Mouse (Mus musculus) intestine, postnatal 0 days (tissue): ENCODE measurements around the gene Gm20458. TPM values are rescaled to one million over a fixed set of nuclear protein-coding genes. Genes with fewer than 3 reads are reported as not detected.

Experiments
- ATAC-seq: fragments of 200-750 bp; cut with Nextera tagmentation; 2 replicates; pipeline ENCODE4 v1.8.0; 2017; ENCODE audit warnings: mild to moderate bottlenecking, moderate TSS enrichment, moderate library complexity
- H3K27ac ChIP-seq: fragments of 300-500 bp; sonication (generic); 2 replicates; pipeline ENCODE4 v1.5.1; 2014; ENCODE audit warnings: mild to moderate bottlenecking, low read depth, low read length, moderate library complexity
- H3K27me3 ChIP-seq: fragments of 300-500 bp; sonication (generic); replicated peaks from 2 replicates; pipeline ENCODE4 v1.6.1; 2014; ENCODE audit warnings: low read length, mixed read lengths; ENCODE audit not compliant: control insufficient read depth, insufficient read depth
- H3K36me3 ChIP-seq: fragments of 300-500 bp; sonication (generic); 2 replicates; pipeline ENCODE4 v1.6.1; 2014; ENCODE audit warnings: mild to moderate bottlenecking, moderate library complexity; ENCODE audit not compliant: control insufficient read depth, insufficient read depth
- H3K4me1 ChIP-seq: fragments of 300-500 bp; sonication (generic); replicated peaks from 2 replicates; pipeline ENCODE4 v1.6.1; 2014; ENCODE audit warnings: antibody characterized with exemption, low read length, mixed read lengths; ENCODE audit not compliant: control insufficient read depth, insufficient read depth
- H3K4me2 ChIP-seq: fragments of 300-500 bp; sonication (generic); replicated peaks from 2 replicates; pipeline ENCODE4 v1.6.1; 2014; ENCODE audit warnings: low read depth, mild to moderate bottlenecking, moderate library complexity
- H3K4me3 ChIP-seq: fragments of 300-500 bp; sonication (generic); 2 replicates; pipeline ENCODE4 v1.5.1; 2014; ENCODE audit warnings: low read depth, low read length
- H3K9ac ChIP-seq: fragments of 300-500 bp; sonication (generic); 2 replicates; pipeline ENCODE4 v1.6.1; 2014; ENCODE audit warnings: mild to moderate bottlenecking, low read depth, low read length
- H3K9me3 ChIP-seq: fragments of 300-500 bp; sonication (generic); 2 replicates; pipeline ENCODE4 v1.6.1; 2016; ENCODE audit warnings: mixed run types; ENCODE audit not compliant: control insufficient read depth
- CTCF ChIP-seq: sonication (generic); IDR thresholded peaks from 2 replicates; pipeline ENCODE4 v1.5.1; 2016; ENCODE audit warnings: low read depth, mild to moderate bottlenecking, control low read depth, antibody characterized with exemption, moderate library complexity
- WGBS: fragments of 180-500 bp; shearing (Covaris S2); extraction: QIAGEN DNeasy Blood & Tissue Kit; methylation state at CpG from one replicate; pipeline ENCODE4 v1.1.7; 2014; 5-methylcytosine and 5-hydroxymethylcytosine counted together
- polyA plus RNA-seq: library from polyadenylated mRNA; unstranded; fragments of >200 nt; fragmentation: Nextera tagmentation; extraction: Ambion mirVana; gene quantifications from 2 replicates; pipeline ENCODE4 v1.2.1, GENCODE M21; 2015

Gene Gm20458
- polyA plus RNA-seq, 1 experiment from 2014 or later = 21.4 TPM

DNA sequence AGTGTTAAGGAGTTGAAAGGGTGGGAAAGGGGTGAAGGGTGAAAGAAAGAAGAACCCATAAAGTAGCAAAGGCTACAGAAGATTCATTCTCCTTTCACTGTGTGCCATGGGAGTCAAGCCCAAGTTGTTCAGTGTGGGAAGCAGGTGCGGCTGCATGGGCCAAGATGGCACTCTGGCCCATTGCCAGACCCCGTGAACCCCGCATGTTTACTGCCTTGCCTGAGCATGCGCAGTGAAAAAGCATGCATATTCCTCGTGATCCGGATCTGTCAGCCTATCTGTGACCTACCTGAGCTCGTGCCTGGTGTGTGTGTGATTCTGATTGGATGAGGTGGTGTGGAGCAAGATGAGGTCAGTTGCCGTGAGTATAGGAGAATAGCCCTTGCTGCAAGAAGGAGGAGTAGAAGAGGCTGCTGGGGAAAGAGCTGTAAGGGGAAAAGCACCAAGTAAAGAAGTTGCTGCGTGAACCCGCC lies 62.6 kb downstream of the Gm20458 start:
- Histone ChIP-seq H3K4me3 (peak overlapping the region; percentile 21), H3K9me3 (no peaks in the 10 kb centered on the region), H3K27me3 (no peaks in the 10 kb centered on the region), H3K36me3 (no peaks in the 10 kb centered on the region; the same call in 1 of the 2 replicates), H3K4me2 (0 out of 2 replicates have a peak overlapping the region, but pooled peaks have one; percentile 4), H3K27ac (no peak overlapping the region), H3K4me1 (no peaks in the 10 kb centered on the region), H3K9ac (no peak overlapping the region)
- peak; percentile 53 for ATAC-seq
- 68% methylated on average over 10 of the region's 10 CpGs for WGBS
- no peak for TF ChIP-seq CTCF

DNA sequence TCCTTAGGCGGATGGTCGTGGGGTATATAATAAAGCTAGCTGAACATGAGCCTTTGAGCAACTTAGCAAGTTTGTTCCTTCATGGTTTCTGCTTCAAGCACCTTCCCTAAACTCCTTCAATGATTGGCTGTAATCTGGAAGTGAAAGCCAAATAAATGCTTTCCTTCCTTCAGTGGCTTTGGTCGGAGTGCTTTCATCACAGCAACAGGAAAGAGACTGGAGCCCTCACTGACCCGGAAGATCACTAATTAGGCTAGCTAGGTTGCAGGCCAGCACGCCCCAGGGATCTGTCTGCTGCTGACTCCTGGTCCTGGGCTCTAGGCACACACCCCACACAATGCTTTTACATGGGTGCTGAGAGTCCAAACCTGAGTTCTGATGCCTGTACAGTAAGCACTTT lies 67.8 kb downstream of the Gm20458 start:
- Histone ChIP-seq H3K4me2 (no peak overlapping the region), H3K9ac (no peak overlapping the region), H3K4me1 (no peaks in the 10 kb centered on the region), H3K4me3 (no peak overlapping the region), H3K27ac (no peak overlapping the region), H3K36me3 (no peaks in the 10 kb centered on the region; the same call in 1 of the 2 replicates), H3K27me3 (no peaks in the 10 kb centered on the region), H3K9me3 (no peaks in the 10 kb centered on the region)
- no peak for TF ChIP-seq CTCF
- ATAC-seq = no peak
- WGBS = 67% methylated on average over 5 of the region's 5 CpGs

DNA sequence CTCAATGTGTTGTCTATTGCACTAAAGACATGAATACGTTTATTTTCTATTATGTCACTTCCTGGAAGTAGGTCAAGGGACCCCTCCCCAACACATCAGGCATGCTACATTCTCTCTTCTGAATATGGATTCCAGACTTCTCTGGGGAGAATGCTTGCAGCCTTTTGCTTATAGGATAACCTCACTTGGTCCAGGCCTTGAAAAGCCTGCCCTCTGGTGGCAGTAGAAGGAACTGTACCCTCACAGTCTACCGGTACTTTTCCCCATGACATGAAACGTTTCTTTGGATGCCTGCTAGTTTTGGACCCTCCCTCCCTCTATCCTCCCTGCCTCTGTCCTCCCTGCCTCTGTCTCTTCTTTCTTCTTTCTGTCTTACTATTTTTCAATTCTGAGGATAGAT lies 70.4 kb downstream of the Gm20458 start:
- H3K9ac ChIP-seq = no peak overlapping the region
- 0% methylated on average over 3 of the region's 3 CpGs for WGBS
- no peaks in the 10 kb centered on the region for H3K27me3 ChIP-seq
- no peaks in the 10 kb centered on the region for H3K4me1 ChIP-seq
- peak; percentile 16 for ATAC-seq
- peak; percentile 96 for TF ChIP-seq CTCF
- no peak overlapping the region for H3K27ac ChIP-seq
- no peaks in the 10 kb centered on the region; the same call in 1 of the 2 replicates for H3K36me3 ChIP-seq
- H3K4me2 ChIP-seq = no peak overlapping the region
- no peak overlapping the region for H3K4me3 ChIP-seq
- H3K9me3 ChIP-seq = no peaks in the 10 kb centered on the region

DNA sequence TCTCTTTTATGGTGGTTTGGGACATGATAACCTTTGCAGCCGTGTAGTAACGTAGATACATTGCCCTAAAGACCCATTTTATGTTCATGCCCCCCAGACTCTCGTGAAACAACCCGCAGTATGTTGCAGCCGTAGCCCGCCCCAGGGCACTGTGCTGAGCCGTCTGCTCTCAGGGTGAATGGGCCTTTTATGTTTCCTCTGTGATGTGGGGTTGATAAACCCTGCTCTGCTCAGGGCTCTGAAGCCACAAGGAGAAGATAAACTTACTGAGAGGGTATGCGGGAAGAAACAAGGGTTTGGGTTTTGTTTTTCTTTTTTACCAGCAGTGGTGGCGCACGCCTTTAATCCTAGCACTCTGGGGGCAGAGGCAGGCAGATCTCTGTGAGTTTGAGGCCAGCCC lies 73.5 kb downstream of the Gm20458 start:
- 70% methylated on average over 10 of the region's 10 CpGs for WGBS
- no peak overlapping the region for H3K9ac ChIP-seq
- no peaks in the 10 kb centered on the region for H3K36me3 ChIP-seq
- no peaks in the 10 kb centered on the region for H3K4me1 ChIP-seq
- H3K4me2 ChIP-seq = no peak overlapping the region
- no peak for ATAC-seq
- no peak overlapping the region for H3K4me3 ChIP-seq
- no peaks in the 10 kb centered on the region for H3K9me3 ChIP-seq
- no peaks in the 10 kb centered on the region for H3K27me3 ChIP-seq
- no peak overlapping the region for H3K27ac ChIP-seq
- TF ChIP-seq CTCF = no peak

DNA sequence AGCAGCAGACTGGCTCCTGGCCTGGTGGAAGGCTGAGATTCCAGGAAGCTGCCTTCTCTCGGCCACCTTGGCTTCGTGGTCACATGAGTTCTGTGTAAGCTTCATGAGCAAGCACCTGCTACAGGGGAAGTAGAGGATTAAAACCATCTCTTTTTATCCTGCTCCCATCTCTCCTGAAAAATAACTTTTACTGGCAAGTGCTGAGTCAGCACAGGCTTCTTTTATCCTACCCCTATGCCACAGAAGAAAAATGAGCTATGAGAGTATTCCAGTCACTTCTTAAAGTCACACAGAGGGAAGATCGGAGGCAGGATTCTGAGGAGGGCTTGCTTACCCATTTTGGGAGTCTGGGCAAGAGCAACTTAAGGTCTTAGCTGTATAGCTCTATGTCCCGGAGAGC lies 76.2 kb downstream of the Gm20458 start:
- no peak for TF ChIP-seq CTCF
- Histone ChIP-seq H3K4me2 (no peak overlapping the region), H3K36me3 (no peaks in the 10 kb centered on the region), H3K9me3 (no peaks in the 10 kb centered on the region), H3K4me3 (no peak overlapping the region), H3K27me3 (no peaks in the 10 kb centered on the region), H3K9ac (no peak overlapping the region), H3K27ac (no peak overlapping the region), H3K4me1 (no peaks in the 10 kb centered on the region)
- WGBS = 78% methylated on average over 4 of the region's 4 CpGs
- ATAC-seq = no peak

Other genes starting within 250 kb of the Gm20458 start
- 1.3 and 2.6 TPM in 2 replicates for gene Wfdc15b, start 239.3 kb upstream of the Gm20458 start, polyA plus RNA-seq
- gene Svs2, start 222.5 kb upstream of the Gm20458 start, polyA plus RNA-seq = not detected in 2 replicates
- gene Svs3b, start 204.3 kb upstream of the Gm20458 start, polyA plus RNA-seq = not detected in 2 replicates
- gene Svs4, start 182.5 kb upstream of the Gm20458 start, polyA plus RNA-seq = not detected in 2 replicates
- gene Svs3a, start 171.7 kb upstream of the Gm20458 start, polyA plus RNA-seq = not detected in 2 replicates
- not detected in 2 replicates for gene Svs6, start 144.2 kb upstream of the Gm20458 start, polyA plus RNA-seq
- not detected in 2 replicates for gene Svs5, start 128.2 kb upstream of the Gm20458 start, polyA plus RNA-seq
- gene Slpi, start 71.9 kb upstream of the Gm20458 start, polyA plus RNA-seq = 82.5 and 95.0 TPM in 2 replicates
- 0.12 and 0.16 TPM in 2 replicates for gene Rbpjl, start 57.8 kb upstream of the Gm20458 start, polyA plus RNA-seq
- 1.9 and 2.4 TPM in 2 replicates for gene Matn4, start 55.8 kb upstream of the Gm20458 start, polyA plus RNA-seq
- gene Sdc4, start 17.1 kb upstream of the Gm20458 start, polyA plus RNA-seq = 92.0 and 103 TPM in 2 replicates
- 58.7 and 62.3 TPM in 2 replicates for gene Sys1, start 4.0 kb upstream of the Gm20458 start, polyA plus RNA-seq
- gene Trp53tg5, start 12.8 kb downstream of the Gm20458 start, polyA plus RNA-seq = not detected in 2 replicates
- gene Dbndd2, start 25.1 kb downstream of the Gm20458 start, polyA plus RNA-seq = 15.9 and 18.8 TPM in 2 replicates
- gene Pigt, start 36.6 kb downstream of the Gm20458 start, polyA plus RNA-seq = 75.8 and 83.0 TPM in 2 replicates
- 6.5 and 11.9 TPM in 2 replicates for gene Wfdc2, start 101.4 kb downstream of the Gm20458 start, polyA plus RNA-seq
- gene Spint3, start 112.5 kb downstream of the Gm20458 start, polyA plus RNA-seq = not detected in 2 replicates
- gene Wfdc6a, start 124.5 kb downstream of the Gm20458 start, polyA plus RNA-seq = 0.14 TPM in 1 of 2 replicates, not detected in the other
- not detected in 2 replicates for gene Eppin, start 132.6 kb downstream of the Gm20458 start, polyA plus RNA-seq
- gene Wfdc6b, start 152.6 kb downstream of the Gm20458 start, polyA plus RNA-seq = not detected in 2 replicates
- not detected in 2 replicates for gene Wfdc8, start 152.7 kb downstream of the Gm20458 start, polyA plus RNA-seq
- not detected in 2 replicates for gene Wfdc16, start 177.8 kb downstream of the Gm20458 start, polyA plus RNA-seq
- not detected in 2 replicates for gene Wfdc10, start 195.1 kb downstream of the Gm20458 start, polyA plus RNA-seq
- not detected in 2 replicates for gene Wfdc9, start 195.6 kb downstream of the Gm20458 start, polyA plus RNA-seq
- gene Wfdc11, start 213.1 kb downstream of the Gm20458 start, polyA plus RNA-seq = not detected in 2 replicates
- gene Wfdc13, start 224.1 kb downstream of the Gm20458 start, polyA plus RNA-seq = 0.14 and 0.18 TPM in 2 replicates
- not detected in 2 replicates for gene Spint4, start 237.5 kb downstream of the Gm20458 start, polyA plus RNA-seq